8 mouse cellular contexts compared by ENCODE assay signal in genomic region chr16:49698620-49699525, GRCm38 (mm10). TPM values are rescaled to one million over a fixed set of nuclear protein-coding genes. Genes with fewer than 3 reads are reported as not detected.
DNase-seq lines count a peak whose midpoint lies in the region; ATAC-seq and TF ChIP-seq lines count a peak whose summit lies in the region.

Gene Ift57, plus strand, starts transcription at chr16:49699233.

- no peaks in the 10 kb centered on the region for H3K4me1 ChIP-seq in ES-Bruce4 (ENCODE audit: control insufficient read depth, insufficient read depth, low read length)
- H3K4me1 ChIP-seq in forebrain, embryonic 13.5 days: peaks cover 23% of the 10 kb centered on the region
- peaks cover 9% of the 10 kb centered on the region for H3K4me1 ChIP-seq in liver, postnatal 0 days (ENCODE audit: insufficient read depth)
- H3K4me1 ChIP-seq in neural tube, embryonic 14.5 days (ENCODE audit: control insufficient read depth, insufficient read depth, low read length): 0 out of 2 replicates have a peak, but pooled peaks cover 4% of the 10 kb centered on the region

- peak; percentile 99 for DNase-seq in heart, postnatal 10 days
- DNase-seq in large intestine, adult 2 months (ENCODE audit: low read depth, low spot score): peak; percentile 90
- peak; percentile 98 for DNase-seq in liver, postnatal 0 days
- peak; percentile 99 for DNase-seq in testis, postnatal 10 days (ENCODE audit: low spot score)

- no peak for TF ChIP-seq EP300 in ES-Bruce4 (IDR thresholded peaks at IDR 0.05; ENCODE audit: insufficient read depth, low read depth, low read length)
- no peak for TF ChIP-seq EP300 in liver, postnatal 0 days (IDR thresholded peaks at IDR 0.05; ENCODE audit: low read depth)

- no peaks in the 10 kb centered on the region for H3K36me3 ChIP-seq in ES-Bruce4 (ENCODE audit: control insufficient read depth, insufficient read depth, low read length, poor library complexity, severe bottlenecking)
- no peaks in the 10 kb centered on the region for H3K36me3 ChIP-seq in forebrain, embryonic 13.5 days (ENCODE audit: poor library complexity, severe bottlenecking)
- no peaks in the 10 kb centered on the region for H3K36me3 ChIP-seq in liver, postnatal 0 days (replicated peaks; ENCODE audit: insufficient read depth, low read length)
- no peaks in the 10 kb centered on the region for H3K36me3 ChIP-seq in neural tube, embryonic 14.5 days (ENCODE audit: control insufficient read depth, insufficient read depth, low read length)

- H3K27me3 ChIP-seq in ES-Bruce4 (ENCODE audit: control insufficient read depth, insufficient read depth, low read length, poor library complexity, severe bottlenecking): no peaks in the 10 kb centered on the region
- H3K27me3 ChIP-seq in forebrain, embryonic 13.5 days: no peaks in the 10 kb centered on the region
- H3K27me3 ChIP-seq in liver, postnatal 0 days (ENCODE audit: insufficient read depth, low read length): no peaks in the 10 kb centered on the region
- no peaks in the 10 kb centered on the region for H3K27me3 ChIP-seq in neural tube, embryonic 14.5 days (ENCODE audit: control insufficient read depth, insufficient read depth, low read length)

- peak within 1 kb of the TSS; percentile 64 for H3K4me2 ChIP-seq in forebrain, embryonic 13.5 days
- peak within 1 kb of the TSS; percentile 90 for H3K4me2 ChIP-seq in liver, postnatal 0 days (ENCODE audit: low read depth, low read length)
- H3K4me2 ChIP-seq in neural tube, embryonic 14.5 days (ENCODE audit: low read depth, low read length): peak within 1 kb of the TSS; percentile 72

- H3K9me3 ChIP-seq in ES-Bruce4 (replicated peaks; ENCODE audit: control insufficient read depth, insufficient read depth, low read length, poor library complexity, severe bottlenecking): no peaks in the 10 kb centered on the region
- no peaks in the 10 kb centered on the region for H3K9me3 ChIP-seq in forebrain, embryonic 13.5 days (replicated peaks)
- H3K9me3 ChIP-seq in liver, postnatal 0 days (ENCODE audit: low read length): no peaks in the 10 kb centered on the region
- no peaks in the 10 kb centered on the region for H3K9me3 ChIP-seq in neural tube, embryonic 14.5 days (ENCODE audit: control insufficient read depth, low read length)

- no peak within 1 kb of the TSS for H3K27ac ChIP-seq in ES-Bruce4 (ENCODE audit: insufficient read depth, low read length)
- H3K27ac ChIP-seq in forebrain, embryonic 13.5 days: peak within 1 kb of the TSS; percentile 52; the same call in 1 of the 2 replicates
- peak within 1 kb of the TSS; percentile 69 for H3K27ac ChIP-seq in liver, postnatal 0 days (ENCODE audit: low read depth)
- peak within 1 kb of the TSS; percentile 76 for H3K27ac ChIP-seq in neural tube, embryonic 14.5 days (ENCODE audit: low read depth, low read length)

- H3K9ac ChIP-seq in ES-Bruce4 (ENCODE audit: low read depth, poor library complexity, severe bottlenecking): peak within 1 kb of the TSS; percentile 40; the same call in 1 of the 2 replicates
- H3K9ac ChIP-seq in forebrain, embryonic 13.5 days: peak within 1 kb of the TSS; percentile 79
- H3K9ac ChIP-seq in liver, postnatal 0 days (replicated peaks): peak within 1 kb of the TSS; percentile 62
- peak within 1 kb of the TSS; percentile 72 for H3K9ac ChIP-seq in neural tube, embryonic 14.5 days (replicated peaks; ENCODE audit: low read depth, low read length)

- no peak for TF ChIP-seq CTCF in ES-Bruce4 (IDR thresholded peaks at IDR 0.05; ENCODE audit: low read depth, low read length)
- no peak for TF ChIP-seq CTCF in liver, postnatal 0 days (IDR thresholded peaks at IDR 0.05; ENCODE audit: low read depth)

- H3K4me3 ChIP-seq in ES-Bruce4 (ENCODE audit: low read depth, low read length): peak within 1 kb of the TSS; percentile 56
- peak within 1 kb of the TSS; percentile 76 for H3K4me3 ChIP-seq in forebrain, embryonic 13.5 days
- peak within 1 kb of the TSS; percentile 78 for H3K4me3 ChIP-seq in liver, postnatal 0 days (ENCODE audit: low read depth, low read length)
- peak within 1 kb of the TSS; percentile 76 for H3K4me3 ChIP-seq in neural tube, embryonic 14.5 days (ENCODE audit: low read depth, low read length)

- intact Hi-C loops in heart, postnatal 10 days (cut with DNase I): loop anchor here (5.0 kb wide), 1 partner anchor 172 kb away; no protein-coding TSS in a partner anchor

- WGBS in forebrain, embryonic 13.5 days: 3% methylated on average over 53 of the region's 53 CpGs
- WGBS in large intestine, adult 2 months: 2% methylated on average over 53 of the region's 53 CpGs
- WGBS in liver, postnatal 0 days (ENCODE audit: insufficient replicate concordance): 2% methylated on average over 53 of the region's 53 CpGs
- WGBS in neural tube, embryonic 14.5 days: 2% methylated on average over 53 of the region's 53 CpGs

- ATAC-seq in cerebellum, adult (ENCODE audit: insufficient number of reproducible peaks, low FRiP score, low TSS enrichment): peak; percentile 100
- ATAC-seq in forebrain, embryonic 13.5 days: peak; percentile 100
- peak; percentile 99 for ATAC-seq in liver, postnatal 0 days
- ATAC-seq in neural tube, embryonic 14.5 days (ENCODE audit: low read depth): peak; percentile 100

- no peak for TF ChIP-seq POLR2A in ES-Bruce4 (IDR thresholded peaks at IDR 0.05; ENCODE audit: insufficient read depth, low read length)

RNA-seq across cellular contexts. Expression of gene Ift57, which starts in this region (rescaled TPM):
- 16.3 and 18.3 TPM in 2 replicates for polyA plus RNA-seq in ES-Bruce4 (2011; ENCODE audit: insufficient read depth, insufficient read length, low read depth, missing spikeins)
- 38.9 and 39.6 TPM in 2 replicates for polyA plus RNA-seq in forebrain, embryonic 13.5 days (2015; fragmentation: Nextera tagmentation; extraction: Ambion mirVana)
- 10 to 100 TPM; 15.2 to 15.4 TPM for total RNA-seq in heart, postnatal 10 days (2021)
- 0.84 and 0.97 TPM in 2 replicates for polyA plus RNA-seq in large intestine, adult 2 months (2012; rRNA removed)
- 4.0 and 5.8 TPM in 2 replicates for polyA plus RNA-seq in liver, postnatal 0 days (2015; fragmentation: Nextera tagmentation; extraction: Ambion mirVana)
- 37.8 and 38.9 TPM in 2 replicates for polyA plus RNA-seq in neural tube, embryonic 14.5 days (2014; fragmentation: Nextera tagmentation; extraction: Ambion mirVana)

Comparison
In these comparisons a context has a peak if more than half of its experiments do, and no peak if none do; other contexts are left out.
1. Peak in DNase-seq in large intestine, adult 2 months; RNA of the gene not detected or under 1 TPM.